Mouse (Mus musculus): ENCODE data around the gene Kcnj12.

DNA sequence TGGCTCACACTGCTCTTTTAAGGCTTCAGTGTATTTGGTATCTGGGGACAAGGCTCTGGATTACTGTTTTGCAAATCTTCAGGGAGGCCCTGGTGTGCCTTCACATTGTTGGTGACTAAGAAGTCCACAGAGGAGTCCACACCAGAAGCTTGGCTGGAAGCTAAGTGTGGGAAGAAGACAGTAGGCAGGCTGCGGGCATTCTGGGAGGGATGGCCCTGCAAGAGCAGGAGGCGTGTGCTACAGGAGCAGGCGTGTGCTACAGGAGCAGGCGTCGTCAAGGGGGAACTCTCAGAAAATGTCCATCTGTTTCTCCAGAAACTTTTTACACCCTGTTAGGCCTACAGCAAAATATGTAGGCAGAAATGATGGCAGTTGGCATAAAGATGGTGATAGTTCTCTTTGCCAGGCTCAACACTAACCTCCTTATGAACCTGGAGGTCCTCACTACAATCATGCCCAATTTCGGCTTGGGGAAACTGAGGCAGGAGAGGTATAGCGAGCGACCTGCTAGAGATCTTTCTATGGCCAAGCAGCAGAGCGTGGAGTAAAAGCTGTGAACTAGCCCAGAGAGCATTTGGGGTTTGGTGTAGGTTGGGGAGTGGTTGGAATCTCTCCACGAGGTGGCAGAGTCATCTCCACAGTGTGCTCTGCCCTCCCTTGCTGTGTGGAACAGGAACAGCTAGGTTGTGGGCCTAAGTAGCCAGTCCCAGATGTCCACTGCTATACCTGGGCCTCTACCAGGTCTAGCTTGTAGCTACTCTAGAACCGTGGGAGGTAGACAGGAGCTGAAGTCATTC, 18.7 kb downstream of the Kcnj12 start:
- no peak for TF ChIP-seq CTCF (IDR thresholded peaks at IDR 0.05; ENCODE audit: extremely low read depth, insufficient read depth, low read length)
- TF ChIP-seq POLR2A (IDR thresholded peaks at IDR 0.05; ENCODE audit: extremely low read depth, insufficient read depth, low read length), result no peak

Measured in cortical plate, adult 2 months (tissue).